Mouse (Mus musculus): ENCODE data around the gene Tpm4. TPM values are rescaled to one million over a fixed set of nuclear protein-coding genes. Genes with fewer than 3 reads are reported as not detected.

The Tpm4 gene
- total and polyA plus RNA-seq, 3 experiments: 49.9 to 106 (median 81.4) TPM

GRCm38 (mm10) chr8:72187793-72188331 is 53.1 kb downstream of the Tpm4 start:
- H3K27ac ChIP-seq: no peak overlapping the region
- no peak overlapping the region for H3K4me3 ChIP-seq
- H3K27me3 ChIP-seq (ENCODE audit: control insufficient read depth, insufficient read depth, low read length): no peaks in the 10 kb centered on the region
- DNase-seq: no peak
- 76% methylated on average over 2 of the region's 2 CpGs for WGBS
- no peak overlapping the region for H3K9ac ChIP-seq (ENCODE audit: low read depth, low read length)
- H3K4me1 ChIP-seq (ENCODE audit: control insufficient read depth, insufficient read depth, low read length): no peaks in the 10 kb centered on the region
- TF ChIP-seq CTCF (IDR thresholded peaks at IDR 0.05): no peak
- TF ChIP-seq EP300 (IDR thresholded peaks at IDR 0.05; ENCODE audit: insufficient read depth, low read depth, low read length): no peak
- no peak for TF ChIP-seq POLR2A (IDR thresholded peaks at IDR 0.05; ENCODE audit: insufficient read depth, low read depth, low read length)
- intact Hi-C loops (cut with DNase I): no loop called here
- H3K79me2 ChIP-seq (replicated peaks; ENCODE audit: control insufficient read depth, insufficient read depth, low read length): no peaks in the 10 kb centered on the region
- H3K36me3 ChIP-seq (ENCODE audit: control insufficient read depth, insufficient read depth, low read length): no peaks in the 10 kb centered on the region

- H3K4me1 ChIP-seq (ENCODE audit: control insufficient read depth, insufficient read depth, low read length): no peaks in the 10 kb centered on the region
- WGBS: 55% methylated on average over 12 of the region's 12 CpGs
- no peaks in the 10 kb centered on the region for H3K79me2 ChIP-seq (replicated peaks; ENCODE audit: control insufficient read depth, insufficient read depth, low read length)
- no peak within 1 kb of the TSS for H3K27ac ChIP-seq
- no peaks in the 10 kb centered on the region for H3K36me3 ChIP-seq (ENCODE audit: control insufficient read depth, insufficient read depth, low read length)
- no peak within 1 kb of the TSS for H3K9ac ChIP-seq (ENCODE audit: low read depth, low read length)
- intact Hi-C loops (cut with DNase I): no loop called here
- no peak within 1 kb of the TSS for H3K4me3 ChIP-seq
- no peaks in the 10 kb centered on the region for H3K27me3 ChIP-seq (ENCODE audit: control insufficient read depth, insufficient read depth, low read length)
- DNase-seq: peak in 1 of 2 experiments; percentile 51
- TF ChIP-seq POLR2A (IDR thresholded peaks at IDR 0.05; ENCODE audit: insufficient read depth, low read depth, low read length) (no peak), CTCF (IDR thresholded peaks at IDR 0.05) (0 out of 2 replicates have a peak, but pooled peaks have one; percentile 14)
These were observed 54.8 kb downstream of the Tpm4 start, which contains the start of gene Hsh2d for GRCm38 (mm10) chr8:72189417-72190214. TSS of gene Hsh2d (plus strand) at chr8:72189638.

- intact Hi-C loops (cut with DNase I): no loop called here
These were observed 55.4 kb downstream of the Tpm4 start for GRCm38 (mm10) chr8:72190215-72190539.

GRCm38 (mm10) chr8:72192065-72192464 is 57.3 kb downstream of the Tpm4 start:
- Histone ChIP-seq H3K27me3 (ENCODE audit: control insufficient read depth, insufficient read depth, low read length) (no peaks in the 10 kb centered on the region), H3K9ac (ENCODE audit: low read depth, low read length) (no peak overlapping the region), H3K4me1 (ENCODE audit: control insufficient read depth, insufficient read depth, low read length) (no peaks in the 10 kb centered on the region), H3K4me3 (no peak overlapping the region), H3K36me3 (ENCODE audit: control insufficient read depth, insufficient read depth, low read length) (no peaks in the 10 kb centered on the region), H3K27ac (no peak overlapping the region), H3K79me2 (replicated peaks; ENCODE audit: control insufficient read depth, insufficient read depth, low read length) (no peaks in the 10 kb centered on the region)
- intact Hi-C loops (cut with DNase I): no loop called here
- TF ChIP-seq POLR2A (IDR thresholded peaks at IDR 0.05; ENCODE audit: insufficient read depth, low read depth, low read length) (no peak), CTCF (IDR thresholded peaks at IDR 0.05) (no peak), EP300 (IDR thresholded peaks at IDR 0.05; ENCODE audit: insufficient read depth, low read depth, low read length) (no peak)
- DNase-seq: no peak

More at GRCm38 (mm10) chr8:72190215-72190539, 55.4 kb downstream of the Tpm4 start:
- Histone ChIP-seq H3K36me3 (ENCODE audit: control insufficient read depth, insufficient read depth, low read length) (no peaks in the 10 kb centered on the region), H3K9ac (ENCODE audit: low read depth, low read length) (no peak overlapping the region), H3K79me2 (replicated peaks; ENCODE audit: control insufficient read depth, insufficient read depth, low read length) (no peaks in the 10 kb centered on the region), H3K27me3 (ENCODE audit: control insufficient read depth, insufficient read depth, low read length) (no peaks in the 10 kb centered on the region), H3K4me1 (ENCODE audit: control insufficient read depth, insufficient read depth, low read length) (no peaks in the 10 kb centered on the region), H3K27ac (no peak overlapping the region), H3K4me3 (no peak overlapping the region)
- WGBS: 62% methylated on average over 2 of the region's 2 CpGs
- DNase-seq: no peak
- TF ChIP-seq CTCF (IDR thresholded peaks at IDR 0.05): no peak
- no peak for TF ChIP-seq EP300 (IDR thresholded peaks at IDR 0.05; ENCODE audit: insufficient read depth, low read depth, low read length)
- no peak for TF ChIP-seq POLR2A (IDR thresholded peaks at IDR 0.05; ENCODE audit: insufficient read depth, low read depth, low read length)

- 56% methylated on average over 8 of the region's 8 CpGs for WGBS
- intact Hi-C loops (cut with DNase I): no loop called here
These were observed 63.2 kb downstream of the Tpm4 start for GRCm38 (mm10) chr8:72197997-72198396.

More at GRCm38 (mm10) chr8:72197997-72198396, 63.2 kb downstream of the Tpm4 start:
- H3K4me3 ChIP-seq: no peak overlapping the region
- H3K27me3 ChIP-seq (ENCODE audit: control insufficient read depth, insufficient read depth, low read length): no peaks in the 10 kb centered on the region
- H3K27ac ChIP-seq: no peak overlapping the region
- no peaks in the 10 kb centered on the region for H3K36me3 ChIP-seq (ENCODE audit: control insufficient read depth, insufficient read depth, low read length)
- TF ChIP-seq CTCF (IDR thresholded peaks at IDR 0.05): no peak
- TF ChIP-seq POLR2A (IDR thresholded peaks at IDR 0.05; ENCODE audit: insufficient read depth, low read depth, low read length): no peak
- no peak for TF ChIP-seq EP300 (IDR thresholded peaks at IDR 0.05; ENCODE audit: insufficient read depth, low read depth, low read length)
- no peaks in the 10 kb centered on the region for H3K79me2 ChIP-seq (replicated peaks; ENCODE audit: control insufficient read depth, insufficient read depth, low read length)
- no peak overlapping the region for H3K9ac ChIP-seq (ENCODE audit: low read depth, low read length)
- DNase-seq: no peak
- no peaks in the 10 kb centered on the region for H3K4me1 ChIP-seq (ENCODE audit: control insufficient read depth, insufficient read depth, low read length)

Other genes with a start within 250 kb of the Tpm4 start
- gene Zfp882, start 226.4 kb upstream of the Tpm4 start, total RNA-seq (2021): 1 to 10 TPM; 3.1 to 3.5 TPM
- gene Zfp882, start 226.4 kb upstream of the Tpm4 start, polyA plus RNA-seq (2012; rRNA removed): 0.55 and 1.5 TPM in 2 replicates
- 10 to 100 TPM; 19.8 to 24.4 TPM for gene Zfp617, start 226.3 kb upstream of the Tpm4 start, total RNA-seq (2021)
- 4.7 and 10.9 TPM in 2 replicates for gene Zfp617, start 226.3 kb upstream of the Tpm4 start, polyA plus RNA-seq (2012; rRNA removed)
- 1 to 10 TPM; 5.5 to 8.0 TPM for gene Zfp961, start 183.9 kb upstream of the Tpm4 start, total RNA-seq (2021)
- 4.4 and 6.1 TPM in 2 replicates for gene Zfp961, start 183.9 kb upstream of the Tpm4 start, polyA plus RNA-seq (2012; rRNA removed)
- 1 to 10 TPM; 1.2 to 1.4 TPM for gene Cyp4f18, start 125.3 kb upstream of the Tpm4 start, total RNA-seq (2021)
- gene Cyp4f18, start 125.3 kb upstream of the Tpm4 start, polyA plus RNA-seq (2012; rRNA removed): 1.7 and 5.2 TPM in 2 replicates
- gene Olfr372, start 93.8 kb upstream of the Tpm4 start, total RNA-seq (2021): not detected
- not detected in 2 replicates for gene Olfr372, start 93.8 kb upstream of the Tpm4 start, polyA plus RNA-seq (2012; rRNA removed)
- not detected for gene Olfr373, start 51.8 kb upstream of the Tpm4 start, total RNA-seq (2021)
- gene Olfr373, start 51.8 kb upstream of the Tpm4 start, polyA plus RNA-seq (2012; rRNA removed): not detected in 2 replicates
- not detected for gene Olfr374, start 27.9 kb upstream of the Tpm4 start, total RNA-seq (2021)
- not detected in 2 replicates for gene Olfr374, start 27.9 kb upstream of the Tpm4 start, polyA plus RNA-seq (2012; rRNA removed)
- gene Rab8a, start 26.2 kb downstream of the Tpm4 start, total RNA-seq (2021): 10 to 100 TPM; 23.6 to 24.2 TPM
- 40.9 and 52.2 TPM in 2 replicates for gene Rab8a, start 26.2 kb downstream of the Tpm4 start, polyA plus RNA-seq (2012; rRNA removed)
- gene Hsh2d, start 54.7 kb downstream of the Tpm4 start, total RNA-seq (2021): not detected
- gene Hsh2d, start 54.7 kb downstream of the Tpm4 start, polyA plus RNA-seq (2012; rRNA removed): 0.18 and 0.55 TPM in 2 replicates
- gene Cib3, start 77.9 kb downstream of the Tpm4 start, total RNA-seq (2021): 1 to 10 TPM in 1 of 2 experiments, under 1 TPM in 1; 0.66 to 1.5 TPM
- gene Cib3, start 77.9 kb downstream of the Tpm4 start, polyA plus RNA-seq (2012; rRNA removed): 1.1 TPM in 2 replicates
- not detected for gene Gm11034, start 78.7 kb downstream of the Tpm4 start, total RNA-seq (2021)
- gene Gm11034, start 78.7 kb downstream of the Tpm4 start, polyA plus RNA-seq (2012; rRNA removed): not detected in 2 replicates
- 10 to 100 TPM; 21.4 to 23.2 TPM for gene Fam32a, start 84.8 kb downstream of the Tpm4 start, total RNA-seq (2021)
- 21.2 and 29.9 TPM in 2 replicates for gene Fam32a, start 84.8 kb downstream of the Tpm4 start, polyA plus RNA-seq (2012; rRNA removed)
- gene Ap1m1, start 105.0 kb downstream of the Tpm4 start, total RNA-seq (2021): 10 to 100 TPM; 44.6 to 48.8 TPM
- 74.3 and 77.0 TPM in 2 replicates for gene Ap1m1, start 105.0 kb downstream of the Tpm4 start, polyA plus RNA-seq (2012; rRNA removed)
- gene Gm10282, start 170.3 kb downstream of the Tpm4 start, total RNA-seq (2021): 1 to 10 TPM; 6.7 to 8.5 TPM
- 1.1 and 2.9 TPM in 2 replicates for gene Gm10282, start 170.3 kb downstream of the Tpm4 start, polyA plus RNA-seq (2012; rRNA removed)
- 10 to 100 TPM; 76.0 to 92.7 TPM for gene Klf2, start 184.1 kb downstream of the Tpm4 start, total RNA-seq (2021)
- gene Klf2, start 184.1 kb downstream of the Tpm4 start, polyA plus RNA-seq (2012; rRNA removed): 21.1 and 42.6 TPM in 2 replicates

All from heart, adult 2 months (tissue).